Mouse (Mus musculus): ENCODE data around the gene Tmem208. TPM values are rescaled to one million over a fixed set of nuclear protein-coding genes. Genes with fewer than 3 reads are reported as not detected.
A peak's percentile ranks its signal among the peaks of the same experiment; 100 is the strongest.

Gene Tmem208
- polyA plus RNA-seq, 1 experiment from 2014 or later, result 84.2 TPM

DNA sequence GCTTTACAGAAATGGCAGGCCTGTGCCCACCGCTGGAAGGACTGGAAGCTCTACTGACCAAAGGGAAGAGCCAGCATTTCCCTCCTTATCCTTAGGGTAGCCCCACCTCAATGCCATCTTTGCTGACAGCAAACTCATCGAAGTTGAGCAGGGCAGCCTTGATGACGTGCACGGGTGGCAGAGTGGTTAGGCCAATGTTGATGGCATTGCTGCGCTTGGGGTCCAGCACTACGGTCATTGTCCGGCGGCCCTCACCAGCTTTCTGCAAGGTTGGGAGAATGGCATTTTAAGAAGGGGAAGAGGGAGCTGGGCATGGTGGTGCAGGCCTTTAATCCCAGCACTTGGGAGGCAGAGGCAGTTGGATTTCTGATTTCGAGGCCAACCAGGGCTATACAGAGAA is 5.8 kb downstream of the Tmem208 start:
- no peaks in the 10 kb centered on the region for H3K27me3 ChIP-seq (ENCODE audit: control insufficient read depth, insufficient read depth, low read length)
- WGBS, result 92% methylated on average over 9 of the region's 9 CpGs
- no peaks in the 10 kb centered on the region for H3K9me3 ChIP-seq (replicated peaks; ENCODE audit: control insufficient read depth, low read length)
- no peak overlapping the region for H3K4me2 ChIP-seq (ENCODE audit: low read depth, low read length)
- no peak for ATAC-seq (replicated peaks; ENCODE audit: extremely low read depth, insufficient read depth, low FRiP score)
- peaks cover 7% of the 10 kb centered on the region for H3K4me1 ChIP-seq (ENCODE audit: control insufficient read depth, insufficient read depth, low read length)
- H3K27ac ChIP-seq (ENCODE audit: low read length), result no peak overlapping the region
- H3K36me3 ChIP-seq (ENCODE audit: control insufficient read depth, insufficient read depth), result peaks cover 65% of the 10 kb centered on the region
- no peak overlapping the region for H3K9ac ChIP-seq (ENCODE audit: low read length)
- no peak overlapping the region for H3K4me3 ChIP-seq (ENCODE audit: low read length)

DNA sequence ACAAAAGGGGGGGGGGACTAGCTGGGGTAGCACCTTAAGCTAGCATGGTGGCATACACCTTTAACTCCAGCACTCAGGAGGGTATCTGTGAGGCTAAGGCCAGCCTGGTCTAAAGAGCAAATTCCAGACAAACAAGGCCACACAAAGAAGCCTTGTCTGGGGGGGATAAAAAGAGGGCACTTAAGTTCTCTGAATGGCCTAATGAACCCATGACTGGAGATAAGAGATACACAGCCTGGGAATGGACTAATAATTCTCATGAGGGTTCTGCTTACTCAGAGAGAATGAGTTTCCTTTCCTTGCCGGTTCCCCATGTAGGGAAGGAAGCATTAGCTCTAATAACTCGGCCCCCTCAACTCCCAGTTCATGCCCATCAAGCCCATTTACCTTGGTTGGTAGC is 6.4 kb downstream of the Tmem208 start:
- Histone ChIP-seq H3K4me2 (ENCODE audit: low read depth, low read length) (no peak overlapping the region), H3K4me1 (ENCODE audit: control insufficient read depth, insufficient read depth, low read length) (peaks cover under 1% of the 10 kb centered on the region; the same call in 1 of the 2 replicates), H3K27ac (ENCODE audit: low read length) (no peak overlapping the region), H3K4me3 (ENCODE audit: low read length) (no peak overlapping the region), H3K36me3 (ENCODE audit: control insufficient read depth, insufficient read depth) (peaks cover 67% of the 10 kb centered on the region), H3K9ac (ENCODE audit: low read length) (no peak overlapping the region), H3K9me3 (replicated peaks; ENCODE audit: control insufficient read depth, low read length) (no peaks in the 10 kb centered on the region), H3K27me3 (ENCODE audit: control insufficient read depth, insufficient read depth, low read length) (no peaks in the 10 kb centered on the region)
- whole genome bisulfite sequencing, result 40% methylated on average over 2 of the region's 2 CpGs
- ATAC-seq (replicated peaks; ENCODE audit: extremely low read depth, insufficient read depth, low FRiP score), result no peak

DNA sequence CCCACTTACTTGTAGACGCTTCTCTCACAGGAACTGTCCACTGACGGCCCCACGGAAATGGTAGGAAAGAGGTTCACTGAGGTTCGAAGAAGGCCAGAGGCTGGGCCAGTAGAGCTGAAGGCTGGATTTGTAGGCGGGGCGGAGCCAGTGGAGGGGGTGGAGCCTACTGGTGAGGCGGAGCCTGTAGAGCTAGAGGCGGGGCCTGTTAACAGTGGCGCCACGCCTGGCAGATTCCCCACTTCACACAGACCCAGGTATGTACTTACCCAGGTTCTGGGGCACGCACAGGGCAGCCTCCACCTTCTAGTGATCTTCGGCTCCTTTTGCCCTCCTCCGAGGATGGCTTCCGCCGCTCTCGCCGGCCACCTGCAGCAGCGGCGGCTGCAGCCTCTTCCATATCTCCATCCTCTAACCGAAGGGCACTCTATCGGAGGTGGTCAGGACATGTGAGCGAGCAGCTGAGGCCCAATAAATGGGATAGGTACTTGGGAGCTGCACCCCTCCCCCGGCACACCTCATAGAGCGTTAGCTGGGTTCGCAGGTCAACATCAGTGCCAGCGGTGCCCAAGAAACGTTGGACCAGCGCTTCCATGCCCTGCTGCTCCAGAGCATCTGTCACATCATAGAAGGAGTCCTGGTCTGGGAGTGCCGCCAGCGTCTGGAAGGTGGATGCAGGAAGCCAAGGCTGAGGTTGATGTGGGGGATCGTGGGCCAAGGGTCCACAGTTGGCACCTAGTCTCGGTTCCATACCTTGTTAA is 10.4 kb downstream of the Tmem208 start:
- Histone ChIP-seq H3K9me3 (replicated peaks; ENCODE audit: control insufficient read depth, low read length) (no peaks in the 10 kb centered on the region), H3K4me3 (ENCODE audit: low read length) (no peak overlapping the region), H3K9ac (ENCODE audit: low read length) (no peak overlapping the region), H3K27me3 (ENCODE audit: control insufficient read depth, insufficient read depth, low read length) (no peaks in the 10 kb centered on the region), H3K27ac (ENCODE audit: low read length) (no peak overlapping the region), H3K4me2 (ENCODE audit: low read depth, low read length) (no peak overlapping the region), H3K36me3 (ENCODE audit: control insufficient read depth, insufficient read depth) (peaks cover 39% of the 10 kb centered on the region), H3K4me1 (ENCODE audit: control insufficient read depth, insufficient read depth, low read length) (peaks cover 26% of the 10 kb centered on the region)
- 74% methylated on average over 32 of the region's 32 CpGs for WGBS
- ATAC-seq (replicated peaks; ENCODE audit: extremely low read depth, insufficient read depth, low FRiP score), result no peak

DNA sequence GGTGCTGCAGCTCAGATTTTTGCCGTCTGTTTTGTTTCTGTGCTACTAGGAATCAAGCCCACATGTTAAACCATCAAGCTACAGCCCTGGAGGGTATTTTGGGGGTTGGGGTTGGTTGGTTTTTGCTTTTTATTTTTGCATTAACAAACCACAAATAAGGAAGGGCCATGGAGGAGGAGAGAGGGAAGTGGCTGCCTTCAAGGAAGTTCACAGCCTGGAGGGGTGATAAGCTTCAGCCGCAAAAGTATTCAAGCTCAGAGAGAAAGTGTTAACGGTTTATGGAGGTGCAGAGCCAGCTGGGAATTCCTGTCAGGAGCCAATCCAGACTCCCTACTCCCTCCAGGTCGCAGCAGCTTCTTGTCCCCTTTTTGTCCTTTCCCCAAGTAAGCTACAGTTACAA is 12.8 kb downstream of the Tmem208 start:
- 0 out of 2 replicates have a peak overlapping the region, but pooled peaks have one; percentile 13 for H3K9ac ChIP-seq (ENCODE audit: low read length)
- no peaks in the 10 kb centered on the region for H3K9me3 ChIP-seq (replicated peaks; ENCODE audit: control insufficient read depth, low read length)
- H3K4me1 ChIP-seq (ENCODE audit: control insufficient read depth, insufficient read depth, low read length), result peaks cover 27% of the 10 kb centered on the region
- H3K4me2 ChIP-seq (ENCODE audit: low read depth, low read length), result no peak overlapping the region
- H3K4me3 ChIP-seq (ENCODE audit: low read length), result no peak overlapping the region
- H3K27ac ChIP-seq (ENCODE audit: low read length), result peak overlapping the region; percentile 46; the same call in 1 of the 2 replicates
- 15% methylated on average over 4 of the region's 4 CpGs for WGBS
- ATAC-seq (replicated peaks; ENCODE audit: extremely low read depth, insufficient read depth, low FRiP score), result no peak
- H3K27me3 ChIP-seq (ENCODE audit: control insufficient read depth, insufficient read depth, low read length), result no peaks in the 10 kb centered on the region
- peaks cover 29% of the 10 kb centered on the region for H3K36me3 ChIP-seq (ENCODE audit: control insufficient read depth, insufficient read depth)

DNA sequence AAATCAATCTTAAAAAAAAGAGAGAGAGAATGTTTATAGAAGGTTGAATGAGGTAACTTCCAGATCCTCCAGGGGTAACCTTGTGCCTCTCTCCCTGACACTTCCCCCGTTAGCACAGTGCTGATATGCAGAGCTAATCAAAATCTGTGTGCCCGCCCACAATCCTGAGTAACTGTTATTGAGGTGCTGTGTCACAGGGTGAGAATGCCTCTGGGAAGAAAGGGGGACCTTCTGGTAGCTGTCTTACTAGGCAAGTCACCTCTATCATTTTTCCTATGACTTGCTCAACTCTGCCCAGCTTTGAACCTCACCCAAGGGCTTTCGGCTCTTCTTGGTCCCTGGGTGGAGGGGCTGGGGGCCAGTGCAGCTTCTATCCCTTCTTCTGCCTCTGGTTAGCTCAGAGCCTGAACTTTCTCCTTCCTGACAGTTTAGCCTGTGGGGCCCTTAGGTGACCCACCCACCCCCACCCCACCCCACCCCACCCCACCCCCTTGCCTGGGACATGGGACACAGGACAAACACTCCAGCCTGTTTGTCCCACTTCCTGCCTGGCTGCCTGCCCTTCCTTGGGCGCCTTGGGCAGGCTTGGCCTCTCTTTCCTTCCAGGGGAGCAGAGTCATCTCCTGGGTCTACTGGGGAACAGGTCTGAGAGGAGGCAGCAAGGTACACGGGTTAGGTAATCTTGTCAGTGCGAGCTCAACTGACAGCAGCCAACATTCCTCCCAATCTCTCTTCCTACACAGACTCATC is 13.9 kb downstream of the Tmem208 start:
- 42% methylated on average over 6 of the region's 6 CpGs for WGBS
- peaks cover 19% of the 10 kb centered on the region for H3K36me3 ChIP-seq (ENCODE audit: control insufficient read depth, insufficient read depth)
- H3K4me2 ChIP-seq (ENCODE audit: low read depth, low read length), result 0 out of 2 replicates have a peak overlapping the region, but pooled peaks have one; percentile 7
- H3K9ac ChIP-seq (ENCODE audit: low read length), result no peak overlapping the region
- peak overlapping the region; percentile 38 for H3K27ac ChIP-seq (ENCODE audit: low read length)
- no peak overlapping the region for H3K4me3 ChIP-seq (ENCODE audit: low read length)
- 0 out of 2 replicates have a peak, but pooled peaks have one; percentile 15 for ATAC-seq (replicated peaks; ENCODE audit: extremely low read depth, insufficient read depth, low FRiP score)
- no peaks in the 10 kb centered on the region for H3K9me3 ChIP-seq (replicated peaks; ENCODE audit: control insufficient read depth, low read length)
- H3K27me3 ChIP-seq (ENCODE audit: control insufficient read depth, insufficient read depth, low read length), result no peaks in the 10 kb centered on the region
- peaks cover 37% of the 10 kb centered on the region for H3K4me1 ChIP-seq (ENCODE audit: control insufficient read depth, insufficient read depth, low read length)

DNA sequence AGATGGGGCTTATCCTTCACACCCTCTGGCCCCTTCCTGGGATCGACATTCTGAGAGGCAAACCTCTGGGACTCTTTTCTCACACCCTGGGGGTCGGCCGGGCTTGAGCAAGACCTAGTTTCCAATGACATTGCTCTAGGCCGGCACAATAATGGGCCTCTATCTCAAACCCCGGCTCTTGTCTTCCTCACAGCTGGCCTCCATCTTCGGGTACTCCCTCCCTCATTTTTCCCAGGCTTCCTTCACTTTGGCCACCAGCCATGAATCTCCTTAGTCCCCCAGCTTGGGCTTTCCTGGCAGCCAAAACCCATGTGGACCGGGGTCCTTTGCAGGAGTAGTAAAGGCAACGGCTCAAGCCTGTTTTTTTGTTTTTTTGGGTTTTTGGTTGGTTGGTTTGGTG is 15.2 kb downstream of the Tmem208 start:
- Histone ChIP-seq H3K9ac (ENCODE audit: low read length) (no peak overlapping the region), H3K27ac (ENCODE audit: low read length) (peak overlapping the region; percentile 30), H3K36me3 (ENCODE audit: control insufficient read depth, insufficient read depth) (peaks cover 8% of the 10 kb centered on the region), H3K4me2 (ENCODE audit: low read depth, low read length) (no peak overlapping the region), H3K4me1 (ENCODE audit: control insufficient read depth, insufficient read depth, low read length) (peaks cover 50% of the 10 kb centered on the region), H3K27me3 (ENCODE audit: control insufficient read depth, insufficient read depth, low read length) (no peaks in the 10 kb centered on the region), H3K4me3 (ENCODE audit: low read length) (no peak overlapping the region), H3K9me3 (replicated peaks; ENCODE audit: control insufficient read depth, low read length) (no peaks in the 10 kb centered on the region)
- 22% methylated on average over 8 of the region's 8 CpGs for WGBS
- ATAC-seq (replicated peaks; ENCODE audit: extremely low read depth, insufficient read depth, low FRiP score), result no peak

DNA sequence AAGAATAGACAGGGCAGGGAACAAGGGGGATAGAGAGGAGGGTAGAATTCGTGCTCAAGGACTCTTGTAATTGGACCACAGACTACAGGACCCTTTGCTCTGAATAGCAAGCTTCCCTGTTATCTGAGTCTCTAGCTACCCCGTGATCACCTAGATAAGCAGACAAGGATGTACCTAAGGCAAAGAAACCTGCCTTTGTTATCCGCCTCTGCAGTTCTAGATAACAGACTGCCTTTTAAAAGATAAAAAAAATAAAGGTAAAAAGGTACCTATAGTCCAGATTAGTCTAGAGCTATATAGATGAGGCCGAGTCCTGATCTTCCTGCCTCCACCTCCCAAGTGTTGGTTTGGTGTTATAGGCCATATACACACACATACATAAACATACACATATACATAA is 16.6 kb downstream of the Tmem208 start:
- 66% methylated on average over 4 of the region's 4 CpGs for WGBS

DNA sequence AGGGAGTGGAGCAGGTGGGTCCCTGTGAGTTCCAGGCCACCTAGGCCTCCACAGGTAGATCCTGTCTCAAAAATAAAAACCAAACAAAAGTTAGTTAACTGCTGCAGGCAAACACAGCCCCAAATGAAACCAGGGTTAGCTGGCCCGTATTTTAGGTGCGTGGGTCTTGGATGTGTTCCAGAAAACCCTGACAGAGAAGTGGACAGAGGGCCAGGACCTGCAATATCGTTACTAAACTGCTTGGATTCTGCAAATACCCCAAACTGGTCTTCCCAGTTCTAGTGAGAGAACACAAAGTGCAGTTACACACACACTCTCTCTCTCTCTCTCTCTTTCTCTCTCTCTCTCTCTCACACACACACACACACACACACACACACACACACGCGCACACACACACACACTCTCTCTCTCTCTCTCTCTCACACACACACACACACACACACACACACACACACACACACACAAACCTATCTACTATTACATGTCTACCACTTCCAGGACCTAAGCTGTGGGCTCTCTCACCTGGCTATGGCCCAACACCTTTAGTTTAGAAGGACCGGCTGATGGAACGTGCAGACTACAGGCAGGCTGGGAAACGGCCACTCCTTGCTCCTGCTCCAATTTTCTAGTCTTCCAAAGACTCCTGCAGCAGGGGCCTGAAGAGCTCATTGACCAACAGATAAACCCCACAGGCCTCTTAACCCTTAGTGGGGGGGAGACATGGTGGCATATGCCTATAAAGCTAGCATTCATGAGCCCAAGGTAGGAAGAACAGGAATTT is 17.8 kb downstream of the Tmem208 start:
- Histone ChIP-seq H3K27ac (ENCODE audit: low read length) (no peak overlapping the region), H3K4me3 (ENCODE audit: low read length) (no peak overlapping the region), H3K27me3 (ENCODE audit: control insufficient read depth, insufficient read depth, low read length) (no peaks in the 10 kb centered on the region), H3K36me3 (ENCODE audit: control insufficient read depth, insufficient read depth) (no peaks in the 10 kb centered on the region), H3K4me1 (ENCODE audit: control insufficient read depth, insufficient read depth, low read length) (peaks cover 50% of the 10 kb centered on the region), H3K9ac (ENCODE audit: low read length) (no peak overlapping the region), H3K9me3 (replicated peaks; ENCODE audit: control insufficient read depth, low read length) (no peaks in the 10 kb centered on the region), H3K4me2 (ENCODE audit: low read depth, low read length) (peak overlapping the region; percentile 14; the same call in 1 of the 2 replicates)
- 46% methylated on average over 8 of the region's 8 CpGs for WGBS
- ATAC-seq (replicated peaks; ENCODE audit: extremely low read depth, insufficient read depth, low FRiP score), result no peak

More for the DNA sequence above, 16.6 kb downstream of the Tmem208 start:
- H3K4me1 ChIP-seq (ENCODE audit: control insufficient read depth, insufficient read depth, low read length), result peaks cover 54% of the 10 kb centered on the region
- H3K9me3 ChIP-seq (replicated peaks; ENCODE audit: control insufficient read depth, low read length), result no peaks in the 10 kb centered on the region
- H3K4me3 ChIP-seq (ENCODE audit: low read length), result no peak overlapping the region
- no peak overlapping the region for H3K27ac ChIP-seq (ENCODE audit: low read length)
- no peaks in the 10 kb centered on the region for H3K36me3 ChIP-seq (ENCODE audit: control insufficient read depth, insufficient read depth)
- ATAC-seq (replicated peaks; ENCODE audit: extremely low read depth, insufficient read depth, low FRiP score), result no peak
- no peak overlapping the region for H3K9ac ChIP-seq (ENCODE audit: low read length)
- H3K4me2 ChIP-seq (ENCODE audit: low read depth, low read length), result no peak overlapping the region
- H3K27me3 ChIP-seq (ENCODE audit: control insufficient read depth, insufficient read depth, low read length), result no peaks in the 10 kb centered on the region

Measured in heart, embryonic 16.5 days (tissue).